Mouse (Mus musculus): ENCODE measurements around the gene Ssx2ip. TPM values are rescaled to one million over a fixed set of nuclear protein-coding genes. Genes with fewer than 3 reads are reported as not detected.

Ssx2ip gene
- total and polyA plus RNA-seq, 2 experiments: 1.7 to 6.4 TPM

DNA sequence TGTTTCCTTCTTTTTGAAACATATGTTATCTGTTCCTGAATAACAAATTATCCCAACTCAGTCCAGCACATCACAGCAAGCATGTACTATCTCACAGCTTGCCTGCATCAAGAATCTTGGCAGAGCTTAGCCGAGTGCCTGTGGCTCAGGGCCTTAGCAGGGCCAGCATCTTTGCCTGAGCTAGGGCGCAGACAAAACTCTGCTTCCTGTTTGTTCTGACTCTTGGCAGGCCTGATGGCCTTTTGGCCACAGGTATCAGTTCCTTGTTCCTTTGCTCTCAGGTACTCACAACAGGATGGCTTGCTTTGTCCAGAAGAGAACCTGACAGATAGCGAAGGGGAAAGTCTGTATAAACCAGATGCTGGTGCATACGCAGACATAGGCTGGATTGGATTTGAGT is 9.6 kb downstream of the Ssx2ip start:
- H3K9ac ChIP-seq (ENCODE audit: low read depth, low read length): no peak overlapping the region
- no peak overlapping the region for H3K27ac ChIP-seq (replicated peaks; ENCODE audit: insufficient read depth, low read depth, low read length)
- H3K79me2 ChIP-seq (ENCODE audit: control insufficient read depth, insufficient read depth, low read length): peaks cover 19% of the 10 kb centered on the region; the same call in 1 of the 2 replicates
- TF ChIP-seq CTCF (IDR thresholded peaks at IDR 0.05; ENCODE audit: low read depth, low read length) (no peak), POLR2A (IDR thresholded peaks at IDR 0.05; ENCODE audit: extremely low read depth, insufficient read depth, low read length) (no peak)
- H3K4me3 ChIP-seq (ENCODE audit: insufficient read depth, low read depth, low read length): no peak overlapping the region
- H3K36me3 ChIP-seq (ENCODE audit: control insufficient read depth, insufficient read depth, low read length): peaks cover 2% of the 10 kb centered on the region; the same call in 1 of the 2 replicates
- 59% methylated on average over 4 of the region's 4 CpGs for WGBS
- no peaks in the 10 kb centered on the region for H3K27me3 ChIP-seq (ENCODE audit: control insufficient read depth, insufficient read depth, low read length)
- H3K4me1 ChIP-seq (ENCODE audit: control insufficient read depth, insufficient read depth, low read length): no peaks in the 10 kb centered on the region
- no peak for DNase-seq (ENCODE audit: extremely low read depth, low read depth, low spot score)

DNA sequence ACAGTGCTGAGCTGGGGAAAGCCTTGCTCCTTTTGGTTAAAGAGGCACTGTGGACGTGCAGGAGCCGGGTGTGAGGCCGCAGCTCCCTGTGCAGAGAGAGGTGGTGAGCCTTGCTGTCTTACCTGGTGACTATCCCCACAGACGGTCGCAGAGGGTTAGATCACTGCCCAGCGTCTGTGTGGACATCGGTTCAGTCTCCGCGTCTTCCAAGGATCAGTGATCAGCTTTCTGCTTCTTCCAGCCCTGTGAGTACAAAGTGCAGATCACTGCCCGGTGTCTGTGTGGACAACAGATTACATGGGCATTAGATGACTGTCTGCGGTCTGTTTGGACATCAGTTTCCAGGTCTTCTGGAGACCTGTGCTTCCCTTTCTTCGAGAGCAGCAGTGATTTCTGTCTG is 10.1 kb downstream of the Ssx2ip start:
- Histone ChIP-seq H3K79me2 (ENCODE audit: control insufficient read depth, insufficient read depth, low read length) (peaks cover 15% of the 10 kb centered on the region; the same call in 1 of the 2 replicates), H3K27ac (replicated peaks; ENCODE audit: insufficient read depth, low read depth, low read length) (no peak overlapping the region), H3K27me3 (ENCODE audit: control insufficient read depth, insufficient read depth, low read length) (no peaks in the 10 kb centered on the region), H3K4me3 (ENCODE audit: insufficient read depth, low read depth, low read length) (no peak overlapping the region), H3K4me1 (ENCODE audit: control insufficient read depth, insufficient read depth, low read length) (no peaks in the 10 kb centered on the region), H3K9ac (ENCODE audit: low read depth, low read length) (no peak overlapping the region), H3K36me3 (ENCODE audit: control insufficient read depth, insufficient read depth, low read length) (peaks cover 2% of the 10 kb centered on the region; the same call in 1 of the 2 replicates)
- no peak for TF ChIP-seq CTCF (IDR thresholded peaks at IDR 0.05; ENCODE audit: low read depth, low read length)
- no peak for TF ChIP-seq POLR2A (IDR thresholded peaks at IDR 0.05; ENCODE audit: extremely low read depth, insufficient read depth, low read length)
- 89% methylated on average over 12 of the region's 12 CpGs for WGBS
- no peak for DNase-seq (ENCODE audit: extremely low read depth, low read depth, low spot score)

DNA sequence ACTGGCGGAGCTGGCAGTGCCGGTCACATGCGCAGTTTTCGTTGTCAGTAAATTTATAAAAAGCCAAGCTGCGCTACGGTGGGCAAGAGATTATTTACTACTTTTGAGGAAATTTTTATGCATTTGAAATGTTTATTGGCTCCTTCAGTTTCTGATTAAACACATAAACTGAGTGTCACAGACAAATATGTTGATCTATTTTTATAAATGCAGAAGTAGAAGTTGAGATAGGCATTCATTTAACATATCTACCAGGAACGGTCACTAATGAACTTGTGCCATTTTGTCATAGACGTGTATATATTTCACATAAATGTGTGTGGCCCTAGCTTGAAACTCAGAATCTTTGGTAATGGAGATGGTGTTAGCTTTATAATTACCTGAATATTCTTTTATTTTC is 13.4 kb downstream of the Ssx2ip start:
- H3K36me3 ChIP-seq (ENCODE audit: control insufficient read depth, insufficient read depth, low read length): peaks cover 2% of the 10 kb centered on the region; the same call in 1 of the 2 replicates
- WGBS: 96% methylated on average over 8 of the region's 8 CpGs
- DNase-seq (ENCODE audit: extremely low read depth, low read depth, low spot score): no peak

DNA sequence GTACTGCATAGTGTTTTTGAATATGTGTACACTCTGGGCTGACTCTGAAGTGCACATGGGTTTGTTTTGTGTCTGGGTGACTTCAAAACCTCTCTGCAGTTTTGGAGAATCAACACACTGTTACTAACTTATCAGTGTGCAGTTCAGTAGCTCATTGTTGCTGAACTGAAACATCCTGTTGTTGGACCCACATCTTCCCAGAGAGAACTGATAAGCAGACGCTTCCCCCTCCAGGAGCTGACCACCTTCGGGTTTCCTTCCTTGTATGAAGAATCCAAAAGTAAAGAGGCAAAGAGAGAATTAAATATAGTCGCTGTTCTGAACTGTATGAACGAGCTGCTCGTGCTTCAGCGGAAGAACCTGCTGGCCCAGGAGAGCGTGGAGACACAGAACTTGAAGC is 14.5 kb downstream of the Ssx2ip start:
- Histone ChIP-seq H3K36me3 (ENCODE audit: control insufficient read depth, insufficient read depth, low read length) (peaks cover 2% of the 10 kb centered on the region; the same call in 1 of the 2 replicates), H3K4me3 (ENCODE audit: insufficient read depth, low read depth, low read length) (peak overlapping the region; percentile 13), H3K4me1 (ENCODE audit: control insufficient read depth, insufficient read depth, low read length) (no peaks in the 10 kb centered on the region; the same call in 1 of the 2 replicates), H3K79me2 (ENCODE audit: control insufficient read depth, insufficient read depth, low read length) (no peaks in the 10 kb centered on the region), H3K27me3 (ENCODE audit: control insufficient read depth, insufficient read depth, low read length) (no peaks in the 10 kb centered on the region), H3K9ac (ENCODE audit: low read depth, low read length) (peak overlapping the region; percentile 18), H3K27ac (replicated peaks; ENCODE audit: insufficient read depth, low read depth, low read length) (peak overlapping the region; percentile 62)
- 79% methylated on average over 7 of the region's 7 CpGs for WGBS
- TF ChIP-seq CTCF (IDR thresholded peaks at IDR 0.05; ENCODE audit: low read depth, low read length): no peak
- TF ChIP-seq POLR2A (IDR thresholded peaks at IDR 0.05; ENCODE audit: extremely low read depth, insufficient read depth, low read length): no peak
- DNase-seq (ENCODE audit: extremely low read depth, low read depth, low spot score): no peak

More for the DNA sequence above, 13.4 kb downstream of the Ssx2ip start:
- no peaks in the 10 kb centered on the region for H3K27me3 ChIP-seq (ENCODE audit: control insufficient read depth, insufficient read depth, low read length)
- H3K4me3 ChIP-seq (ENCODE audit: insufficient read depth, low read depth, low read length): no peak overlapping the region
- H3K27ac ChIP-seq (replicated peaks; ENCODE audit: insufficient read depth, low read depth, low read length): no peak overlapping the region
- no peak for TF ChIP-seq CTCF (IDR thresholded peaks at IDR 0.05; ENCODE audit: low read depth, low read length)
- H3K4me1 ChIP-seq (ENCODE audit: control insufficient read depth, insufficient read depth, low read length): no peaks in the 10 kb centered on the region; the same call in 1 of the 2 replicates
- no peak overlapping the region for H3K9ac ChIP-seq (ENCODE audit: low read depth, low read length)
- no peaks in the 10 kb centered on the region for H3K79me2 ChIP-seq (ENCODE audit: control insufficient read depth, insufficient read depth, low read length)

DNA sequence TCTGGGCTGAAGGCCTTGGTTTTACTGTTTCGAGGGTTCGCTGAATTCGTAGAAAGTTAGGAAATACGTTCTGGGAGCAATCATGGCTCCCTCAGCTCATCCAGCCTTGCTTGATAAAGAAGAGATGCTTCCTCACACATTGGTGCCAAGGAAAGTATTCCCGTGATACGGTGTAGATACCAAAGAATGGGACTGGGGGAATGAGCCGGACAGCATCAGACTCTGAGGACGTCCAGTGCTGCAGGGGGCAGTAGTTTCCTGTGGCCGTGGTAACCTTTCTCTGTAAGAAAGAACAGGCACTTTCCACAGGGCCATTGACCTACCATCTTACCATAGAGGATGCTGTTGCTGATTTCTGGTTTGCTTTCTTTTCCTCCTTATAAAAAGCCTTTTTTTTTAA is 15.1 kb downstream of the Ssx2ip start:
- 82% methylated on average over 9 of the region's 9 CpGs for WGBS
- no peak for DNase-seq (ENCODE audit: extremely low read depth, low read depth, low spot score)
- H3K27me3 ChIP-seq (ENCODE audit: control insufficient read depth, insufficient read depth, low read length): no peaks in the 10 kb centered on the region
- no peaks in the 10 kb centered on the region for H3K79me2 ChIP-seq (ENCODE audit: control insufficient read depth, insufficient read depth, low read length)
- TF ChIP-seq POLR2A (IDR thresholded peaks at IDR 0.05; ENCODE audit: extremely low read depth, insufficient read depth, low read length) (no peak), CTCF (IDR thresholded peaks at IDR 0.05; ENCODE audit: low read depth, low read length) (peak; percentile 18; the same call in 1 of the 2 replicates)
- peak overlapping the region; percentile 13 for H3K4me3 ChIP-seq (ENCODE audit: insufficient read depth, low read depth, low read length)
- H3K36me3 ChIP-seq (ENCODE audit: control insufficient read depth, insufficient read depth, low read length): peaks cover 2% of the 10 kb centered on the region; the same call in 1 of the 2 replicates
- no peaks in the 10 kb centered on the region; the same call in 1 of the 2 replicates for H3K4me1 ChIP-seq (ENCODE audit: control insufficient read depth, insufficient read depth, low read length)
- peak overlapping the region; percentile 18; the same call in 1 of the 2 replicates for H3K9ac ChIP-seq (ENCODE audit: low read depth, low read length)
- peak overlapping the region; percentile 62 for H3K27ac ChIP-seq (replicated peaks; ENCODE audit: insufficient read depth, low read depth, low read length)

GRCm38 (mm10) chr3:146419992-146420537 is 15.6 kb downstream of the Ssx2ip start:
- H3K9ac ChIP-seq (ENCODE audit: low read depth, low read length): no peak overlapping the region
- peaks cover 2% of the 10 kb centered on the region; the same call in 1 of the 2 replicates for H3K36me3 ChIP-seq (ENCODE audit: control insufficient read depth, insufficient read depth, low read length)
- TF ChIP-seq CTCF (IDR thresholded peaks at IDR 0.05; ENCODE audit: low read depth, low read length): no peak
- no peak for TF ChIP-seq POLR2A (IDR thresholded peaks at IDR 0.05; ENCODE audit: extremely low read depth, insufficient read depth, low read length)
- no peaks in the 10 kb centered on the region for H3K79me2 ChIP-seq (ENCODE audit: control insufficient read depth, insufficient read depth, low read length)
- DNase-seq (ENCODE audit: extremely low read depth, low read depth, low spot score): no peak
- no peak overlapping the region; the same call in 1 of the 2 replicates for H3K27ac ChIP-seq (replicated peaks; ENCODE audit: insufficient read depth, low read depth, low read length)
- 86% methylated on average over 15 of the region's 15 CpGs for WGBS
- no peaks in the 10 kb centered on the region; the same call in 1 of the 2 replicates for H3K4me1 ChIP-seq (ENCODE audit: control insufficient read depth, insufficient read depth, low read length)
- H3K4me3 ChIP-seq (ENCODE audit: insufficient read depth, low read depth, low read length): no peak overlapping the region
- no peaks in the 10 kb centered on the region for H3K27me3 ChIP-seq (ENCODE audit: control insufficient read depth, insufficient read depth, low read length)
